Mouse (Mus musculus): ENCODE results near the gene Cd22. TPM values are rescaled to one million over a fixed set of nuclear protein-coding genes. Genes with fewer than 3 reads are reported as not detected.
A peak's percentile ranks its signal among the peaks of the same experiment; 100 is the strongest.

Gene Cd22
- polyA plus RNA-seq, 1 experiment from 2014 or later, result not detected

- peaks cover 6% of the 10 kb centered on the region for H3K27me3 ChIP-seq (ENCODE audit: control insufficient read depth, insufficient read depth, low read depth, low read length)
- no peak overlapping the region for H3K27ac ChIP-seq (ENCODE audit: low read length)
- no peaks in the 10 kb centered on the region for H3K9me3 ChIP-seq (replicated peaks; ENCODE audit: control insufficient read depth, low read length, poor library complexity, severe bottlenecking)
- WGBS, result 34% methylated on average over 17 of the region's 17 CpGs
- H3K4me1 ChIP-seq (ENCODE audit: control insufficient read depth, insufficient read depth, low read length), result peaks cover 4% of the 10 kb centered on the region; the same call in 1 of the 2 replicates
- H3K4me2 ChIP-seq (ENCODE audit: low read length), result peak overlapping the region; percentile 63
- no peak; the same call in none of the 2 replicates for ATAC-seq
- peak overlapping the region; percentile 35 for H3K4me3 ChIP-seq (ENCODE audit: low read depth, low read length)
- H3K9ac ChIP-seq (ENCODE audit: low read depth, low read length), result no peak overlapping the region
- no peaks in the 10 kb centered on the region for H3K36me3 ChIP-seq (ENCODE audit: control insufficient read depth, insufficient read depth, low read length)
These were observed 28.9 kb upstream of the Cd22 start for GRCm38 (mm10) chr7:30908992-30909431.

GRCm38 (mm10) chr7:30908277-30908991 lies 28.3 kb upstream of the Cd22 start:
- peak; percentile 68 for ATAC-seq
- H3K27me3 ChIP-seq (ENCODE audit: control insufficient read depth, insufficient read depth, low read depth, low read length), result peaks cover 6% of the 10 kb centered on the region

GRCm38 (mm10) chr7:30904042-30904441 lies 23.9 kb upstream of the Cd22 start:
- no peak for ATAC-seq
- Histone ChIP-seq H3K36me3 (ENCODE audit: control insufficient read depth, insufficient read depth, low read length) (no peaks in the 10 kb centered on the region), H3K9me3 (replicated peaks; ENCODE audit: control insufficient read depth, low read length, poor library complexity, severe bottlenecking) (no peaks in the 10 kb centered on the region), H3K4me1 (ENCODE audit: control insufficient read depth, insufficient read depth, low read length) (peaks cover 4% of the 10 kb centered on the region; the same call in 1 of the 2 replicates), H3K4me2 (ENCODE audit: low read length) (no peak overlapping the region), H3K9ac (ENCODE audit: low read depth, low read length) (no peak overlapping the region), H3K27me3 (ENCODE audit: control insufficient read depth, insufficient read depth, low read depth, low read length) (peaks cover 6% of the 10 kb centered on the region), H3K4me3 (ENCODE audit: low read depth, low read length) (no peak overlapping the region), H3K27ac (ENCODE audit: low read length) (no peak overlapping the region)
- WGBS, result 67% methylated on average over 4 of the region's 4 CpGs

More at GRCm38 (mm10) chr7:30908277-30908991, 28.3 kb upstream of the Cd22 start:
- Histone ChIP-seq H3K36me3 (ENCODE audit: control insufficient read depth, insufficient read depth, low read length) (no peaks in the 10 kb centered on the region), H3K9ac (ENCODE audit: low read depth, low read length) (peak overlapping the region; percentile 52; the same call in 1 of the 2 replicates), H3K4me1 (ENCODE audit: control insufficient read depth, insufficient read depth, low read length) (peaks cover 4% of the 10 kb centered on the region; the same call in 1 of the 2 replicates), H3K9me3 (replicated peaks; ENCODE audit: control insufficient read depth, low read length, poor library complexity, severe bottlenecking) (no peaks in the 10 kb centered on the region), H3K27ac (ENCODE audit: low read length) (no peak overlapping the region), H3K4me2 (ENCODE audit: low read length) (peak overlapping the region; percentile 63), H3K4me3 (ENCODE audit: low read depth, low read length) (peak overlapping the region; percentile 35)
- 2% methylated on average over 26 of the region's 26 CpGs for WGBS

GRCm38 (mm10) chr7:30895217-30895616 lies 15.1 kb upstream of the Cd22 start:
- no peak overlapping the region for H3K9ac ChIP-seq (ENCODE audit: low read depth, low read length)
- no peaks in the 10 kb centered on the region for H3K36me3 ChIP-seq (ENCODE audit: control insufficient read depth, insufficient read depth, low read length)
- no peak for ATAC-seq
- H3K4me2 ChIP-seq (ENCODE audit: low read length), result no peak overlapping the region
- no peaks in the 10 kb centered on the region for H3K9me3 ChIP-seq (replicated peaks; ENCODE audit: control insufficient read depth, low read length, poor library complexity, severe bottlenecking)
- no peak overlapping the region for H3K27ac ChIP-seq (ENCODE audit: low read length)
- 88% methylated on average over 3 of the region's 3 CpGs for WGBS
- H3K27me3 ChIP-seq (ENCODE audit: control insufficient read depth, insufficient read depth, low read depth, low read length), result no peaks in the 10 kb centered on the region
- no peak overlapping the region for H3K4me3 ChIP-seq (ENCODE audit: low read depth, low read length)
- no peaks in the 10 kb centered on the region for H3K4me1 ChIP-seq (ENCODE audit: control insufficient read depth, insufficient read depth, low read length)

GRCm38 (mm10) chr7:30892515-30892914 lies 12.4 kb upstream of the Cd22 start:
- Histone ChIP-seq H3K9ac (ENCODE audit: low read depth, low read length) (no peak overlapping the region), H3K4me1 (ENCODE audit: control insufficient read depth, insufficient read depth, low read length) (no peaks in the 10 kb centered on the region), H3K4me2 (ENCODE audit: low read length) (no peak overlapping the region), H3K4me3 (ENCODE audit: low read depth, low read length) (no peak overlapping the region), H3K27ac (ENCODE audit: low read length) (no peak overlapping the region), H3K36me3 (ENCODE audit: control insufficient read depth, insufficient read depth, low read length) (no peaks in the 10 kb centered on the region), H3K9me3 (replicated peaks; ENCODE audit: control insufficient read depth, low read length, poor library complexity, severe bottlenecking) (no peaks in the 10 kb centered on the region), H3K27me3 (ENCODE audit: control insufficient read depth, insufficient read depth, low read depth, low read length) (no peaks in the 10 kb centered on the region)
- no peak for ATAC-seq
- 71% methylated on average over 3 of the region's 3 CpGs for WGBS

GRCm38 (mm10) chr7:30891746-30892145 lies 11.6 kb upstream of the Cd22 start:
- Histone ChIP-seq H3K9ac (ENCODE audit: low read depth, low read length) (no peak overlapping the region), H3K27me3 (ENCODE audit: control insufficient read depth, insufficient read depth, low read depth, low read length) (no peaks in the 10 kb centered on the region), H3K36me3 (ENCODE audit: control insufficient read depth, insufficient read depth, low read length) (no peaks in the 10 kb centered on the region), H3K4me2 (ENCODE audit: low read length) (no peak overlapping the region), H3K27ac (ENCODE audit: low read length) (no peak overlapping the region), H3K4me1 (ENCODE audit: control insufficient read depth, insufficient read depth, low read length) (no peaks in the 10 kb centered on the region), H3K4me3 (ENCODE audit: low read depth, low read length) (no peak overlapping the region), H3K9me3 (replicated peaks; ENCODE audit: control insufficient read depth, low read length, poor library complexity, severe bottlenecking) (no peaks in the 10 kb centered on the region)
- 87% methylated on average over 9 of the region's 9 CpGs for WGBS
- ATAC-seq, result no peak

GRCm38 (mm10) chr7:30890681-30891080 lies 10.5 kb upstream of the Cd22 start:
- H3K9me3 ChIP-seq (replicated peaks; ENCODE audit: control insufficient read depth, low read length, poor library complexity, severe bottlenecking), result no peaks in the 10 kb centered on the region
- H3K9ac ChIP-seq (ENCODE audit: low read depth, low read length), result no peak overlapping the region
- no peak for ATAC-seq
- H3K36me3 ChIP-seq (ENCODE audit: control insufficient read depth, insufficient read depth, low read length), result no peaks in the 10 kb centered on the region
- 77% methylated on average over 2 of the region's 2 CpGs for WGBS
- no peaks in the 10 kb centered on the region for H3K4me1 ChIP-seq (ENCODE audit: control insufficient read depth, insufficient read depth, low read length)
- H3K4me3 ChIP-seq (ENCODE audit: low read depth, low read length), result no peak overlapping the region
- H3K27me3 ChIP-seq (ENCODE audit: control insufficient read depth, insufficient read depth, low read depth, low read length), result no peaks in the 10 kb centered on the region
- no peak overlapping the region for H3K27ac ChIP-seq (ENCODE audit: low read length)
- no peak overlapping the region for H3K4me2 ChIP-seq (ENCODE audit: low read length)

GRCm38 (mm10) chr7:30888786-30889185 lies 8.6 kb upstream of the Cd22 start:
- no peak for ATAC-seq
- no peak overlapping the region for H3K9ac ChIP-seq (ENCODE audit: low read depth, low read length)
- 82% methylated on average over 7 of the region's 7 CpGs for WGBS

GRCm38 (mm10) chr7:30887568-30888188 lies 7.5 kb upstream of the Cd22 start:
- H3K27ac ChIP-seq (ENCODE audit: low read length), result no peak overlapping the region
- no peaks in the 10 kb centered on the region for H3K4me1 ChIP-seq (ENCODE audit: control insufficient read depth, insufficient read depth, low read length)
- H3K9me3 ChIP-seq (replicated peaks; ENCODE audit: control insufficient read depth, low read length, poor library complexity, severe bottlenecking), result no peaks in the 10 kb centered on the region
- no peaks in the 10 kb centered on the region for H3K27me3 ChIP-seq (ENCODE audit: control insufficient read depth, insufficient read depth, low read depth, low read length)
- no peak overlapping the region for H3K4me3 ChIP-seq (ENCODE audit: low read depth, low read length)
- no peak overlapping the region for H3K9ac ChIP-seq (ENCODE audit: low read depth, low read length)
- 88% methylated on average over 14 of the region's 14 CpGs for WGBS
- H3K36me3 ChIP-seq (ENCODE audit: control insufficient read depth, insufficient read depth, low read length), result no peaks in the 10 kb centered on the region
- H3K4me2 ChIP-seq (ENCODE audit: low read length), result no peak overlapping the region
- no peak for ATAC-seq

More at GRCm38 (mm10) chr7:30888786-30889185, 8.6 kb upstream of the Cd22 start:
- Histone ChIP-seq H3K4me2 (ENCODE audit: low read length) (no peak overlapping the region), H3K27ac (ENCODE audit: low read length) (no peak overlapping the region), H3K27me3 (ENCODE audit: control insufficient read depth, insufficient read depth, low read depth, low read length) (no peaks in the 10 kb centered on the region), H3K4me3 (ENCODE audit: low read depth, low read length) (no peak overlapping the region), H3K9me3 (replicated peaks; ENCODE audit: control insufficient read depth, low read length, poor library complexity, severe bottlenecking) (no peaks in the 10 kb centered on the region), H3K4me1 (ENCODE audit: control insufficient read depth, insufficient read depth, low read length) (no peaks in the 10 kb centered on the region), H3K36me3 (ENCODE audit: control insufficient read depth, insufficient read depth, low read length) (no peaks in the 10 kb centered on the region)
